Mouse (Mus musculus): ENCODE data around the gene Hoxb6.

Hoxb6 gene

GRCm38 (mm10) chr11:96334998-96335397 lies 42.7 kb downstream of the Hoxb6 start:
- no peak for DNase-seq (ENCODE audit: low read depth, low spot score)

GRCm38 (mm10) chr11:96336597-96336996 lies 44.3 kb downstream of the Hoxb6 start:
- DNase-seq (ENCODE audit: low read depth, low spot score) = no peak

- no peak for DNase-seq (ENCODE audit: low read depth, low spot score)
These were observed 44.8 kb downstream of the Hoxb6 start for GRCm38 (mm10) chr11:96337026-96337425.

GRCm38 (mm10) chr11:96338957-96339855 lies 46.9 kb downstream of the Hoxb6 start:
- no peak for DNase-seq (ENCODE audit: low read depth, low spot score)

- no peak for DNase-seq (ENCODE audit: low read depth, low spot score)
These were observed 48.6 kb downstream of the Hoxb6 start for GRCm38 (mm10) chr11:96340698-96341365.

GRCm38 (mm10) chr11:96341701-96342575 lies 49.7 kb downstream of the Hoxb6 start:
- peak; percentile 15 for DNase-seq (ENCODE audit: low read depth, low spot score)

GRCm38 (mm10) chr11:96342576-96342930 lies 50.3 kb downstream of the Hoxb6 start:
- no peak for DNase-seq (ENCODE audit: low read depth, low spot score)

- DNase-seq (ENCODE audit: low read depth, low spot score) = no peak
These were observed 51.0 kb downstream of the Hoxb6 start for GRCm38 (mm10) chr11:96343206-96343745.

GRCm38 (mm10) chr11:96344061-96344877 lies 52.0 kb downstream of the Hoxb6 start:
- no peak for DNase-seq (ENCODE audit: low read depth, low spot score)

- DNase-seq (ENCODE audit: low read depth, low spot score) = no peak
These were observed 52.5 kb downstream of the Hoxb6 start for GRCm38 (mm10) chr11:96344878-96345159.

GRCm38 (mm10) chr11:96345220-96345892 lies 53.1 kb downstream of the Hoxb6 start:
- no peak for DNase-seq (ENCODE audit: low read depth, low spot score)

GRCm38 (mm10) chr11:96345893-96346806 lies 53.9 kb downstream of the Hoxb6 start:
- no peak for DNase-seq (ENCODE audit: low read depth, low spot score)

GRCm38 (mm10) chr11:96346916-96347520 lies 54.7 kb downstream of the Hoxb6 start:
- no peak for DNase-seq (ENCODE audit: low read depth, low spot score)

- no peak for DNase-seq (ENCODE audit: low read depth, low spot score)
These were observed 55.4 kb downstream of the Hoxb6 start for GRCm38 (mm10) chr11:96347717-96348116.

GRCm38 (mm10) chr11:96348141-96348928 lies 56.1 kb downstream of the Hoxb6 start:
- DNase-seq (ENCODE audit: low read depth, low spot score) = no peak

- DNase-seq (ENCODE audit: low read depth, low spot score) = no peak
These were observed 56.7 kb downstream of the Hoxb6 start for GRCm38 (mm10) chr11:96348988-96349387.

- DNase-seq (ENCODE audit: low read depth, low spot score) = no peak
These were observed 57.4 kb downstream of the Hoxb6 start for GRCm38 (mm10) chr11:96349491-96350340.

All from CD4-positive, CD25-positive, alpha-beta regulatory T cell, adult 2 months (primary cell).